Mouse (Mus musculus): ENCODE data around the gene Snx29.
"Not testable (repeated sequence)": the region's sequence is repeated elsewhere in the genome, so short reads cannot be mapped to it uniquely, and the experiment has no call there.

DNA sequence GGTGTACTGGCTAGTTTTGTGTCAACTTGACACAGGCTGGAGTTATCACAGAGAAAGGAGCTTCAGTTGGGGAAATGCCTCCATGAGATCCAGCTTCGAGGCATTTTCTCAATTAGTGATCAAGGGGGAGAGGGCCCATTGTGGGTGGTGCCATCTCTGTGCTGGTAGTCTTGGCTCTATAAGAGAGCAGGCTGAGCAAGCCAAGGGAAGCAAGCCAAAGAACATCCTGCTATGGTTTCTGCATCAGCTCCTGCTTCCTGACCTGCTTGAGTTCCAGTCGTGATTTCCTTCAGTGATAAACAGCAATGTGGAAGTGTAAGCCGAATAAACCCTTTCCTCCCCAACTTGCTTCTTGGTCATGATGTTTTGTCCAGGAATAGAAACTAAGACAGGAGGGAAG lies 253.0 kb downstream of the Snx29 start:
- TF ChIP-seq CTCF (IDR thresholded peaks at IDR 0.05; ENCODE audit: control insufficient read depth, insufficient read depth, low read length); POLR2A (IDR thresholded peaks at IDR 0.05; ENCODE audit: borderline replicate concordance, control insufficient read depth, low read depth, low read length): not testable (repeated sequence)
